Mouse (Mus musculus) intestine, embryonic 15.5 days (tissue): ENCODE data around the gene Mettl4. TPM values are rescaled to one million over a fixed set of nuclear protein-coding genes. Genes with fewer than 3 reads are reported as not detected.
"Not testable (repeated sequence)": the region's sequence is repeated elsewhere in the genome, so short reads cannot be mapped to it uniquely, and the experiment has no call there.

Experiments
- ATAC-seq: fragments of 200-750 bp; cut with Nextera tagmentation; 2 replicates; pipeline ENCODE4 v1.8.0; 2017; ENCODE audit warnings: moderate TSS enrichment, moderate library complexity
- H3K27ac ChIP-seq: fragments of 300-500 bp; sonication (generic); 2 replicates; pipeline ENCODE4 v1.5.1; 2015; ENCODE audit warnings: mild to moderate bottlenecking, inconsistent platforms
- H3K27me3 ChIP-seq: fragments of 300-500 bp; sonication (generic); replicated peaks from 2 replicates; pipeline ENCODE4 v1.6.1; 2015; ENCODE audit warnings: inconsistent platforms
- H3K36me3 ChIP-seq: fragments of 300-500 bp; sonication (generic); 2 replicates; pipeline ENCODE4 v1.6.1; 2015; ENCODE audit warnings: inconsistent platforms
- H3K4me1 ChIP-seq: fragments of 300-500 bp; sonication (generic); replicated peaks from 2 replicates; pipeline ENCODE4 v1.6.1; 2015; ENCODE audit warnings: inconsistent platforms
- H3K4me2 ChIP-seq: fragments of 300-500 bp; sonication (generic); replicated peaks from 2 replicates; pipeline ENCODE4 v1.6.1; 2015; ENCODE audit warnings: mild to moderate bottlenecking, inconsistent platforms
- H3K4me3 ChIP-seq: fragments of 300-500 bp; sonication (generic); replicated peaks from 2 replicates; pipeline ENCODE4 v1.5.1; 2015; ENCODE audit warnings: inconsistent platforms
- H3K9ac ChIP-seq: fragments of 300-500 bp; sonication (generic); 2 replicates; pipeline ENCODE4 v1.6.1; 2015; ENCODE audit warnings: inconsistent platforms
- H3K9me3 ChIP-seq: fragments of 300-500 bp; sonication (generic); 2 replicates; pipeline ENCODE4 v1.6.1; 2016; ENCODE audit warnings: inconsistent platforms
- WGBS: fragments of 180-500 bp; shearing (Covaris S2); methylation state at CpG from one replicate; pipeline ENCODE4 v1.1.7; 2015; 5-methylcytosine and 5-hydroxymethylcytosine counted together
- polyA plus RNA-seq: library from polyadenylated mRNA; unstranded; fragments of >200 nt; fragmentation: Nextera tagmentation; extraction: Ambion mirVana; gene quantifications from 2 replicates; pipeline ENCODE4 v1.2.1, GENCODE M21; 2015

Gene Mettl4
- 15.4 and 17.0 TPM in 2 replicates for polyA plus RNA-seq

- WGBS: under 1% methylated on average over 56 of the region's 56 CpGs
- peak within 1 kb of the TSS; percentile 93 for H3K27ac ChIP-seq
Observed at GRCm38 (mm10) chr17:94749466-94750135, at the start of gene Mettl4. Mettl4 (minus strand) TSS chr17:94750019.

GRCm38 (mm10) chr17:94778871-94779482 is 29.2 kb upstream of the Mettl4 start:
- Histone ChIP-seq H3K27me3 (no peaks in the 10 kb centered on the region), H3K4me1 (no peaks in the 10 kb centered on the region), H3K4me2 (no peak overlapping the region), H3K9me3 (no peaks in the 10 kb centered on the region), H3K9ac (no peak overlapping the region), H3K27ac (no peak overlapping the region), H3K4me3 (no peak overlapping the region), H3K36me3 (peaks cover 6% of the 10 kb centered on the region; the same call in 1 of the 2 replicates)
- no peak for ATAC-seq
- WGBS: 72% methylated on average over 2 of the region's 2 CpGs

More at GRCm38 (mm10) chr17:94749466-94750135, at the start of gene Mettl4:
- Histone ChIP-seq H3K9ac (peak within 1 kb of the TSS; percentile 59), H3K4me2 (peak within 1 kb of the TSS; percentile 59), H3K4me1 (0 out of 2 replicates have a peak, but pooled peaks cover 4% of the 10 kb centered on the region), H3K9me3 (no peaks in the 10 kb centered on the region), H3K36me3 (no peaks in the 10 kb centered on the region), H3K4me3 (peak within 1 kb of the TSS; percentile 61), H3K27me3 (no peaks in the 10 kb centered on the region)
- ATAC-seq: peak; percentile 99

- Histone ChIP-seq H3K4me2 (no peak overlapping the region), H3K27me3 (no peaks in the 10 kb centered on the region), H3K27ac (no peak overlapping the region), H3K4me1 (no peaks in the 10 kb centered on the region), H3K9ac (no peak overlapping the region), H3K36me3 (0 out of 2 replicates have a peak, but pooled peaks cover 9% of the 10 kb centered on the region), H3K4me3 (no peak overlapping the region), H3K9me3 (no peaks in the 10 kb centered on the region)
- WGBS: 93% methylated on average over 2 of the region's 2 CpGs
- no peak for ATAC-seq
Observed at GRCm38 (mm10) chr17:94768491-94768890, 18.7 kb upstream of the Mettl4 start.

GRCm38 (mm10) chr17:94764711-94765110 is 14.9 kb upstream of the Mettl4 start:
- ATAC-seq: no peak
- H3K4me3 ChIP-seq: no peak overlapping the region
- peaks cover 10% of the 10 kb centered on the region; the same call in 1 of the 2 replicates for H3K36me3 ChIP-seq
- H3K27me3 ChIP-seq: no peaks in the 10 kb centered on the region
- H3K4me1 ChIP-seq: no peaks in the 10 kb centered on the region
- no peaks in the 10 kb centered on the region for H3K9me3 ChIP-seq
- H3K27ac ChIP-seq: no peak overlapping the region
- no peak overlapping the region for H3K9ac ChIP-seq
- H3K4me2 ChIP-seq: no peak overlapping the region
- WGBS: 85% methylated on average over 3 of the region's 3 CpGs

GRCm38 (mm10) chr17:94764011-94764410 is 14.2 kb upstream of the Mettl4 start:
- no peaks in the 10 kb centered on the region for H3K9me3 ChIP-seq
- WGBS: 88% methylated on average over 1 of the region's 1 CpGs
- no peak for ATAC-seq
- no peak overlapping the region for H3K9ac ChIP-seq
- no peak overlapping the region for H3K4me3 ChIP-seq
- H3K36me3 ChIP-seq: peaks cover 10% of the 10 kb centered on the region; the same call in 1 of the 2 replicates
- no peaks in the 10 kb centered on the region for H3K27me3 ChIP-seq
- H3K4me1 ChIP-seq: no peaks in the 10 kb centered on the region
- no peak overlapping the region for H3K4me2 ChIP-seq
- no peak overlapping the region for H3K27ac ChIP-seq

GRCm38 (mm10) chr17:94762405-94762804 is 12.6 kb upstream of the Mettl4 start:
- H3K27me3 ChIP-seq: no peaks in the 10 kb centered on the region
- WGBS: 90% methylated on average over 3 of the region's 3 CpGs
- no peak overlapping the region for H3K4me3 ChIP-seq
- H3K36me3 ChIP-seq: peaks cover 10% of the 10 kb centered on the region; the same call in 1 of the 2 replicates
- no peak overlapping the region for H3K4me2 ChIP-seq
- ATAC-seq: no peak
- no peak overlapping the region for H3K9ac ChIP-seq
- H3K4me1 ChIP-seq: no peaks in the 10 kb centered on the region
- H3K9me3 ChIP-seq: no peaks in the 10 kb centered on the region
- H3K27ac ChIP-seq: no peak overlapping the region

GRCm38 (mm10) chr17:94750136-94750729 is 414 bp upstream of the Mettl4 start:
- peak overlapping the region; percentile 61 for H3K4me3 ChIP-seq
- peak overlapping the region; percentile 59 for H3K4me2 ChIP-seq
- no peak overlapping the region for H3K27ac ChIP-seq
- no peaks in the 10 kb centered on the region for H3K9me3 ChIP-seq
- H3K36me3 ChIP-seq: no peaks in the 10 kb centered on the region
- 1% methylated on average over 22 of the region's 22 CpGs for WGBS
- H3K9ac ChIP-seq: peak overlapping the region; percentile 43
- peak; percentile 61 for ATAC-seq
- 0 out of 2 replicates have a peak, but pooled peaks cover 4% of the 10 kb centered on the region for H3K4me1 ChIP-seq
- H3K27me3 ChIP-seq: no peaks in the 10 kb centered on the region

- no peak for ATAC-seq
- WGBS: 94% methylated on average over 4 of the region's 4 CpGs
- Histone ChIP-seq H3K9me3 (no peaks in the 10 kb centered on the region), H3K4me2 (no peak overlapping the region), H3K4me3 (no peak overlapping the region), H3K27ac (no peak overlapping the region), H3K4me1 (no peaks in the 10 kb centered on the region), H3K36me3 (no peaks in the 10 kb centered on the region), H3K9ac (no peak overlapping the region), H3K27me3 (no peaks in the 10 kb centered on the region)
Observed at GRCm38 (mm10) chr17:94738173-94738572, 11.6 kb downstream of the Mettl4 start.

GRCm38 (mm10) chr17:94735885-94736284 is 13.9 kb downstream of the Mettl4 start:
- Histone ChIP-seq H3K36me3 (0 out of 2 replicates have a peak, but pooled peaks cover 2% of the 10 kb centered on the region), H3K9me3 (no peaks in the 10 kb centered on the region), H3K4me1 (no peaks in the 10 kb centered on the region), H3K4me2 (no peak overlapping the region), H3K27me3 (no peaks in the 10 kb centered on the region), H3K9ac (no peak overlapping the region), H3K4me3 (no peak overlapping the region), H3K27ac (no peak overlapping the region)
- no peak for ATAC-seq

- WGBS: 70% methylated on average over 4 of the region's 4 CpGs
- Histone ChIP-seq H3K36me3 (0 out of 2 replicates have a peak, but pooled peaks cover 2% of the 10 kb centered on the region), H3K4me1 (no peaks in the 10 kb centered on the region), H3K9ac (no peak overlapping the region), H3K27me3 (no peaks in the 10 kb centered on the region), H3K27ac (no peak overlapping the region), H3K4me2 (no peak overlapping the region), H3K9me3 (no peaks in the 10 kb centered on the region), H3K4me3 (no peak overlapping the region)
- no peak for ATAC-seq
Observed at GRCm38 (mm10) chr17:94735437-94735836, 14.4 kb downstream of the Mettl4 start.

GRCm38 (mm10) chr17:94730416-94730815 is 19.4 kb downstream of the Mettl4 start:
- H3K27ac ChIP-seq, H3K27me3 ChIP-seq, H3K9ac ChIP-seq, H3K4me2 ChIP-seq, H3K4me3 ChIP-seq, H3K36me3 ChIP-seq, H3K9me3 ChIP-seq, H3K4me1 ChIP-seq, ATAC-seq: not testable (repeated sequence)
- 33% methylated on average over 2 of the region's 2 CpGs for WGBS

GRCm38 (mm10) chr17:94726750-94727149 is 23.1 kb downstream of the Mettl4 start:
- H3K27me3 ChIP-seq: no peaks in the 10 kb centered on the region
- H3K4me1 ChIP-seq: no peaks in the 10 kb centered on the region
- ATAC-seq: no peak
- no peak overlapping the region for H3K4me3 ChIP-seq
- no peak overlapping the region for H3K9ac ChIP-seq
- H3K36me3 ChIP-seq: no peaks in the 10 kb centered on the region
- no peak overlapping the region for H3K4me2 ChIP-seq
- H3K27ac ChIP-seq: no peak overlapping the region
- WGBS: 85% methylated on average over 4 of the region's 4 CpGs
- H3K9me3 ChIP-seq: no peaks in the 10 kb centered on the region
